Mouse (Mus musculus) midbrain, embryonic 11.5 days (tissue): ENCODE results near the gene Prr14. TPM values are rescaled to one million over a fixed set of nuclear protein-coding genes. Genes with fewer than 3 reads are reported as not detected.
A peak's percentile ranks its signal among the peaks of the same experiment; 100 is the strongest.
"Not testable (repeated sequence)": the region's sequence is repeated elsewhere in the genome, so short reads cannot be mapped to it uniquely, and the experiment has no call there.

ENCODE experiments used
- ATAC-seq: fragments of 200-750 bp; cut with Nextera tagmentation; 2 replicates; pipeline ENCODE4 v1.8.0; 2017; ENCODE audit warnings: moderate TSS enrichment, moderate library complexity; ENCODE audit not compliant: low FRiP score
- DNase-seq: peaks from one replicate; pipeline ENCODE4 v3.0.0; 2015; ENCODE audit warnings: low spot score; ENCODE audit errors: missing footprints
- H3K27ac ChIP-seq: fragments of 300-500 bp; sonication (generic); 2 replicates; pipeline ENCODE4 v1.5.1; 2014; ENCODE audit warnings: low read depth, low read length
- H3K27me3 ChIP-seq: fragments of 300-500 bp; sonication (generic); 2 replicates; pipeline ENCODE4 v1.6.1; 2014; ENCODE audit warnings: mild to moderate bottlenecking, low read length, moderate library complexity, mixed read lengths; ENCODE audit not compliant: control insufficient read depth, insufficient read depth
- H3K36me3 ChIP-seq: fragments of 300-500 bp; sonication (generic); 2 replicates; pipeline ENCODE4 v1.6.1; 2014; ENCODE audit warnings: mild to moderate bottlenecking, low read length, moderate library complexity, mixed read lengths; ENCODE audit not compliant: control insufficient read depth, insufficient read depth
- H3K4me1 ChIP-seq: fragments of 300-500 bp; sonication (generic); 2 replicates; pipeline ENCODE4 v1.6.1; 2014; ENCODE audit warnings: low read length; ENCODE audit not compliant: control insufficient read depth, insufficient read depth
- H3K4me2 ChIP-seq: fragments of 300-500 bp; sonication (generic); 2 replicates; pipeline ENCODE4 v1.6.1; 2014; ENCODE audit warnings: mild to moderate bottlenecking, moderate library complexity
- H3K4me3 ChIP-seq: fragments of 300-500 bp; sonication (generic); 2 replicates; pipeline ENCODE4 v1.5.1; 2014; ENCODE audit warnings: low read depth, low read length
- H3K9ac ChIP-seq: fragments of 300-500 bp; sonication (generic); 2 replicates; pipeline ENCODE4 v1.6.1; 2014; ENCODE audit warnings: low read length
- H3K9me3 ChIP-seq: fragments of 300-500 bp; sonication (generic); 2 replicates; pipeline ENCODE4 v1.6.1; 2016; ENCODE audit warnings: low read length; ENCODE audit not compliant: control insufficient read depth
- WGBS: fragments of 180-500 bp; shearing (Covaris S2); extraction: QIAGEN DNeasy Blood & Tissue Kit; methylation state at CpG from one replicate; pipeline ENCODE4 v1.1.7; 2014; 5-methylcytosine and 5-hydroxymethylcytosine counted together
- polyA plus RNA-seq: library from polyadenylated mRNA; unstranded; fragments of >200 nt; fragmentation: Nextera tagmentation; extraction: Ambion mirVana; gene quantifications from 2 replicates; pipeline ENCODE4 v1.2.1, GENCODE M21; 2014

The Prr14 gene
- polyA plus RNA-seq, 1 experiment from 2014 or later = 70.3 TPM

DNA sequence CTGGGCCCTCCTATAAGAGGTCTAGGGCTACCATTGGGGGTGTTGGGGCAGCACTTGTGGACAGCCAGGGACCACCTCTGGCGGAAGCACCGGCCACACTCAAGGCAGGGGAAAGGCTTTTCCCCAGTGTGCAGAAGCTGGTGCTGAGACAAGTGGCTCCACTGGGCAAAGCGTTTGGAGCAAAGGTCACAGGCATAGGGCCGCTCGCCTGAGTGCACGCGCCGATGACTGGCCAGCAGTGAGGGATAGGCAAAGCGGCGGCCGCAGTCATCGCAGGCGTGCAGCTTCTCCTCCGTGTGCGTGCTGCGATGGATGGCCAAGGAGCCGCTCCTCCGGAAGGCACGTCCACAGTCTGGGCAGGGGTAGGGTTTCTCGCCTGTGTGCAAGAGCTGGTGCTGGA lies 15.4 kb upstream of the Prr14 start:
- Histone ChIP-seq H3K27me3 (no peaks in the 10 kb centered on the region), H3K36me3 (peaks cover 31% of the 10 kb centered on the region), H3K4me2 (no peak overlapping the region), H3K4me3 (no peak overlapping the region), H3K9me3 (no peaks in the 10 kb centered on the region), H3K9ac (no peak overlapping the region), H3K27ac (no peak overlapping the region), H3K4me1 (peaks cover 4% of the 10 kb centered on the region; the same call in 1 of the 2 replicates)
- ATAC-seq = no peak
- DNase-seq = no peak
- 95% methylated on average over 18 of the region's 20 CpGs for WGBS

- peak; percentile 91 for ATAC-seq
- H3K4me3 ChIP-seq = peak within 1 kb of the TSS; percentile 85
- H3K36me3 ChIP-seq = peaks cover 25% of the 10 kb centered on the region
- peak within 1 kb of the TSS; percentile 93 for H3K27ac ChIP-seq
- peak; percentile 99 for DNase-seq
- WGBS = under 1% methylated on average over 54 of the region's 54 CpGs
- H3K27me3 ChIP-seq = no peaks in the 10 kb centered on the region
- H3K4me2 ChIP-seq = peak within 1 kb of the TSS; percentile 84
- no peaks in the 10 kb centered on the region for H3K9me3 ChIP-seq
- H3K9ac ChIP-seq = peak within 1 kb of the TSS; percentile 98
- H3K4me1 ChIP-seq = peaks cover 28% of the 10 kb centered on the region
These were observed 10.7 kb upstream of the Prr14 start, which contains the start of gene Zfp689 for GRCm38 (mm10) chr7:127448521-127449300. TSS of gene Zfp689 (minus strand) at chr7:127449158.

DNA sequence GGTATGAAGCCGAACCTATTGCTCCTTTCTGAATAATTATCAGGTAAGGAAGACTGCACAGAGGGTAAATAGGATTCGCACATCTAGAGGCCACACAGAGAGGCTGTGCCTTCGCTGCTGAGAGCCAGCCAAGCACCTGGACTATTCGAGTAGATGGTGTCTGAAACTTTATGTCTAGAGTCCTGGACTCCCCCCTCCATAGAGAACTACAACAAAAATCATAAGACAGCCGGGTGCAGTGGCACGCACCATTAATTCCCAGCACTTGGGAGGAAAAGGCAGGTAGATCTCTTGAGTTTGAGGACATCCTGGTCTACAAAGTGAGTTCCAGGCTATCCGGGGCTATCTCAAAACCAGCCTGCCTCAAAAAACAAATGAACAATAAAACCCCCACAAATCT lies 9.4 kb upstream of the Prr14 start:
- Histone ChIP-seq H3K4me1 (peaks cover 28% of the 10 kb centered on the region), H3K9me3 (no peaks in the 10 kb centered on the region), H3K9ac (peak overlapping the region; percentile 52), H3K27ac (no peak overlapping the region), H3K36me3 (peaks cover 14% of the 10 kb centered on the region), H3K4me2 (peak overlapping the region; percentile 65), H3K27me3 (no peaks in the 10 kb centered on the region), H3K4me3 (peak overlapping the region; percentile 85)
- no peak for DNase-seq
- no peak for ATAC-seq
- 87% methylated on average over 7 of the region's 7 CpGs for WGBS

DNA sequence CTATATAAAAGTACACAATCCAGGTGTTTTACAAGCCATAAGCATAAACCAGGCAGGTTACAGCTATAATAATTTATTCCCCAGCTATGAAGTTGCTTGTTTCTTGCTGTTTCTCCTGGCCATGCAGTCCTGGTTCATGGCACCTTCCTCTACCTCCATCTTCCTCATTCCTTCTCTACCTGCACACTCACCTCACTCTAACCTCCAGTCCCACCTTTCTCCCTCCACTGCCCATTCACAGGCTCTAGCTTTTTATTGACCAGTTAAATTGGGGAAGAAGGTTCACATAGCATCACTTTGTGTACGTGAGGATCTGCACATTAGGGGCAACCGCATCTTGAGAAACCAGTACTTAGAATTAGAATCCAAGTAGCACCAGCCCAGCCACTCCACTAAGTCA lies 6.4 kb upstream of the Prr14 start:
- H3K4me3 ChIP-seq = no peak overlapping the region
- no peaks in the 10 kb centered on the region for H3K27me3 ChIP-seq
- H3K36me3 ChIP-seq = peaks cover 20% of the 10 kb centered on the region
- H3K4me2 ChIP-seq = no peak overlapping the region
- ATAC-seq (no peak), DNase-seq (no peak)
- H3K27ac ChIP-seq = no peak overlapping the region
- H3K4me1 ChIP-seq = peaks cover 24% of the 10 kb centered on the region
- H3K9me3 ChIP-seq = no peaks in the 10 kb centered on the region; the same call in 1 of the 2 replicates
- no peak overlapping the region for H3K9ac ChIP-seq
- WGBS = 95% methylated on average over 2 of the region's 2 CpGs

- no peak for DNase-seq
- no peak for ATAC-seq
- no peak overlapping the region for H3K4me3 ChIP-seq
- no peak overlapping the region for H3K27ac ChIP-seq
- no peak overlapping the region for H3K4me2 ChIP-seq
- no peaks in the 10 kb centered on the region; the same call in 1 of the 2 replicates for H3K9me3 ChIP-seq
- no peak overlapping the region for H3K9ac ChIP-seq
- peaks cover 20% of the 10 kb centered on the region for H3K4me1 ChIP-seq
- peaks cover 20% of the 10 kb centered on the region for H3K36me3 ChIP-seq
- no peaks in the 10 kb centered on the region for H3K27me3 ChIP-seq
- 94% methylated on average over 7 of the region's 7 CpGs for WGBS
These were observed 4.5 kb upstream of the Prr14 start for GRCm38 (mm10) chr7:127454905-127455304.

DNA sequence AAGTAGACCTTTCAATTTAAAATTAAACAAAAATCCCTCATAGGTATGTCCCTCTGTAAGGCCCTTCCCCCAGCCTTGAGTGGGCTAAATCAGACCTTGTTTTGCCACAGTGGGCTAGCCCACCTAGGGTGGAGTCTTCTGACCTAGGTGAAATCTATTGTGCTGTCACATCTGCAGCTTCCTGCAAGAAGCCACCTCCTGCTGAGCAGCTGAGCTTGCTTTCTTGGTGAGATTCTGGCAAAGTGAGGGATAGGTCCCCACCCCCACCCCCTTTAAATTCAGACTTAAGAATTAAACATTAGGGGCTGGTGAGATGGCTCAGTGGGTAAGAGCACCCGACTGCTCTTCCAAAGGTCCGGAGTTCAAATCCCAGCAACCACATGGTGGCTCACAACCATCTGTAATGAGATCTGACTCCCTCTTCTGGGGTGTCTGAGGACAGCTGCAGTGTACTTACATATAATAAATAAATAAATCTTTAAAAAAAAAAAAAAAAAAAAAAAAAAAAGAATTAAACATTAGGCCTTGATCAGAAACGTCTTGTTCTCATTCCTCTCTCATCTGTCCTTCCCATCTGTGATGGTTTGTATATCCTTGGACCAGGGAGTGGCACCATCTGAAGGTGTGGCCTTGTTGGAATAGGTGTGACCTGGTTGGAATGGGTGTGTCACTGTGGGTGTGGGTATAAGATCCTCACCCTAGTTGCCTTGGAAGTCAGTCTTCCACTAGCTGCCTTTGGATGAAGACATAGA lies 864 bp upstream of the Prr14 start:
- peak; percentile 62 for DNase-seq
- H3K4me2 ChIP-seq, H3K4me1 ChIP-seq, H3K27me3 ChIP-seq, H3K27ac ChIP-seq, ATAC-seq, H3K9me3 ChIP-seq, H3K4me3 ChIP-seq, H3K9ac ChIP-seq: not testable (repeated sequence)
- WGBS = 82% methylated on average over 3 of the region's 3 CpGs
- H3K36me3 ChIP-seq = peaks cover 14% of the 10 kb centered on the region

DNA sequence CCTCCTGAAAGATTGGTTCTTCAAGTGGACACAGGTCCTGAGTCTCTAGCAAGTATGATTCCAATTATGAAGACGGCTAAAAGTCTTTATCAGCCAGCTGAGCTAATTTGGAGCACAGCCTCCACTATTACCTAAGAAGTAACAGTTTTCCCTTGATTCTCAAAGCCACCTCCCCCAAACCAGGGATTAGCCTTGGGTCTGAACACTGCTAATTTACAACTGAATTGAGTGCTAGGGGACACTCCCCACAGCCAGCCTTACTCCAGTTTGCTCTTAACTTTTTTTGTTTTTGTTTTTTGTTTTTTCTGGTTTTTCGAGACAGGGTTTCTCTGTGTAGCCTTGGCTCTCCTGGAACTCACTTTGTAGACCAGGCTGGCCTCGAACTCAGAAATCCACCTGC lies 5.8 kb downstream of the Prr14 start:
- no peak for ATAC-seq

GRCm38 (mm10) chr7:127465670-127466069 lies 6.3 kb downstream of the Prr14 start:
- peaks cover 10% of the 10 kb centered on the region for H3K36me3 ChIP-seq
- WGBS = 97% methylated on average over 2 of the region's 2 CpGs
- H3K4me1 ChIP-seq, DNase-seq, H3K4me3 ChIP-seq, H3K9ac ChIP-seq, H3K9me3 ChIP-seq, ATAC-seq, H3K27ac ChIP-seq, H3K27me3 ChIP-seq, H3K4me2 ChIP-seq: not testable (repeated sequence)

More for the DNA sequence above, 5.8 kb downstream of the Prr14 start:
- H3K4me2 ChIP-seq = no peak overlapping the region
- 86% methylated on average over 3 of the region's 3 CpGs for WGBS
- no peaks in the 10 kb centered on the region for H3K4me1 ChIP-seq
- DNase-seq = no peak
- peaks cover 11% of the 10 kb centered on the region for H3K36me3 ChIP-seq
- H3K9ac ChIP-seq = no peak overlapping the region
- no peak overlapping the region for H3K27ac ChIP-seq
- H3K4me3 ChIP-seq = no peak overlapping the region
- H3K9me3 ChIP-seq = no peaks in the 10 kb centered on the region
- no peaks in the 10 kb centered on the region for H3K27me3 ChIP-seq

- H3K4me1 ChIP-seq = no peaks in the 10 kb centered on the region
- no peaks in the 10 kb centered on the region for H3K9me3 ChIP-seq
- no peak overlapping the region for H3K4me2 ChIP-seq
- 95% methylated on average over 4 of the region's 4 CpGs for WGBS
- ATAC-seq (no peak), DNase-seq (peak; percentile 77)
- H3K27ac ChIP-seq = no peak overlapping the region
- peaks cover 10% of the 10 kb centered on the region for H3K36me3 ChIP-seq
- no peak overlapping the region for H3K9ac ChIP-seq
- no peak overlapping the region for H3K4me3 ChIP-seq
- no peaks in the 10 kb centered on the region for H3K27me3 ChIP-seq
These were observed 7.2 kb downstream of the Prr14 start for GRCm38 (mm10) chr7:127466606-127467005.
